Mouse (Mus musculus) cerebellum, adult 2 months (tissue): ENCODE data around the gene Rbfox1. TPM values are rescaled to one million over a fixed set of nuclear protein-coding genes. Genes with fewer than 3 reads are reported as not detected.

Experiments
- DNase-seq, 2 experiments: peaks; one replicate each; pipeline ENCODE4 v3.0.0; 2021
- H3K27ac ChIP-seq: fragments of 200-500 bp; 2 replicates; pipeline ENCODE4 v1.5.1; 2012; ENCODE audit warnings: low read length, control low read depth, inconsistent platforms; ENCODE audit not compliant: insufficient read depth
- H3K27me3 ChIP-seq: fragments of 200-500 bp; 2 replicates; pipeline ENCODE4 v1.6.1; 2012; ENCODE audit warnings: inconsistent platforms, mild to moderate bottlenecking, low read length, moderate library complexity; ENCODE audit not compliant: control insufficient read depth, insufficient read depth
- H3K4me1 ChIP-seq: fragments of 200-500 bp; 2 replicates; pipeline ENCODE4 v1.6.1; 2011; ENCODE audit warnings: low read length; ENCODE audit not compliant: control insufficient read depth, insufficient read depth
- H3K4me3 ChIP-seq: fragments of 200-500 bp; replicated peaks from 2 replicates; pipeline ENCODE3; 2011; ENCODE audit warnings: mild to moderate bottlenecking, low read depth, low read length, control low read depth; ENCODE audit not compliant: insufficient read depth
- CTCF ChIP-seq: fragments of 200-500 bp; IDR thresholded peaks from 2 replicates; pipeline ENCODE4 v1.5.1; 2011; ENCODE audit warnings: low read depth, mild to moderate bottlenecking, control low read depth, low read length, moderate library complexity, borderline replicate concordance; ENCODE audit not compliant: insufficient read depth
- POLR2A ChIP-seq: fragments of 200-500 bp; IDR thresholded peaks from 2 replicates; pipeline ENCODE4 v1.6.1; 2011; ENCODE audit warnings: low read length, control low read depth, borderline replicate concordance; ENCODE audit not compliant: insufficient read depth
- WGBS: fragments of 180-500 bp; shearing (Covaris S2); methylation state at CpG from one replicate; pipeline ENCODE4 v1.1.7; 2018; 5-methylcytosine and 5-hydroxymethylcytosine counted together
- polyA plus RNA-seq: library from polyadenylated mRNA; depleted of rRNA; stranded (reverse); fragments of >200 nt; gene quantifications from 2 replicates; pipeline ENCODE4 v1.2.3, GENCODE M21; 2012

The Rbfox1 gene
- polyA plus RNA-seq, 1 experiment = 132 TPM

GRCm38 (mm10) chr16:7158856-7159826 is 1274.0 kb downstream of the Rbfox1 start:
- H3K27me3 ChIP-seq = no peaks in the 10 kb centered on the region
- H3K4me1 ChIP-seq = peaks cover 5% of the 10 kb centered on the region; the same call in 1 of the 2 replicates
- H3K27ac ChIP-seq = no peak overlapping the region
- TF ChIP-seq CTCF (no peak), POLR2A (no peak)
- WGBS = 78% methylated on average over 8 of the region's 8 CpGs
- no peak overlapping the region for H3K4me3 ChIP-seq
- DNase-seq = no peak

- Histone ChIP-seq H3K27ac (no peak overlapping the region), H3K4me3 (no peak overlapping the region), H3K27me3 (no peaks in the 10 kb centered on the region), H3K4me1 (peaks cover 5% of the 10 kb centered on the region; the same call in 1 of the 2 replicates)
- TF ChIP-seq POLR2A (no peak), CTCF (no peak)
- no peak for DNase-seq
- WGBS = 83% methylated on average over 6 of the region's 6 CpGs
These were observed 1274.7 kb downstream of the Rbfox1 start for GRCm38 (mm10) chr16:7159827-7160217.

GRCm38 (mm10) chr16:7162168-7162567 is 1277.0 kb downstream of the Rbfox1 start:
- no peak for DNase-seq
- TF ChIP-seq CTCF (no peak), POLR2A (no peak)
- Histone ChIP-seq H3K27ac (no peak overlapping the region), H3K4me3 (no peak overlapping the region), H3K27me3 (no peaks in the 10 kb centered on the region), H3K4me1 (peaks cover 3% of the 10 kb centered on the region; the same call in 1 of the 2 replicates)
- 69% methylated on average over 4 of the region's 4 CpGs for WGBS

- no peak for DNase-seq
- Histone ChIP-seq H3K4me3 (no peak overlapping the region), H3K4me1 (no peaks in the 10 kb centered on the region; the same call in 1 of the 2 replicates), H3K27ac (no peak overlapping the region), H3K27me3 (no peaks in the 10 kb centered on the region)
- TF ChIP-seq CTCF (no peak), POLR2A (no peak)
- whole genome bisulfite sequencing = 89% methylated on average over 4 of the region's 4 CpGs
These were observed 1278.5 kb downstream of the Rbfox1 start for GRCm38 (mm10) chr16:7163688-7164087.

GRCm38 (mm10) chr16:7164153-7164737 is 1279.1 kb downstream of the Rbfox1 start:
- H3K27ac ChIP-seq = no peak overlapping the region
- no peak for DNase-seq
- TF ChIP-seq CTCF (no peak), POLR2A (no peak)
- no peak overlapping the region for H3K4me3 ChIP-seq
- WGBS = 88% methylated on average over 8 of the region's 8 CpGs
- H3K27me3 ChIP-seq = no peaks in the 10 kb centered on the region
- no peaks in the 10 kb centered on the region; the same call in 1 of the 2 replicates for H3K4me1 ChIP-seq

GRCm38 (mm10) chr16:7175960-7176359 is 1290.8 kb downstream of the Rbfox1 start:
- Histone ChIP-seq H3K4me1 (peaks cover 10% of the 10 kb centered on the region), H3K27me3 (no peaks in the 10 kb centered on the region; the same call in 1 of the 2 replicates), H3K4me3 (no peak overlapping the region), H3K27ac (no peak overlapping the region)
- TF ChIP-seq POLR2A = no peak
- peak in 1 of 2 experiments; percentile 2 for DNase-seq
- 97% methylated on average over 2 of the region's 2 CpGs for WGBS

- Histone ChIP-seq H3K27me3 (no peaks in the 10 kb centered on the region), H3K4me1 (peaks cover 20% of the 10 kb centered on the region), H3K4me3 (no peak overlapping the region), H3K27ac (no peak overlapping the region)
- DNase-seq = peak; percentile 68 to 83
- no peak for TF ChIP-seq POLR2A
- no peak for TF ChIP-seq CTCF
- 25% methylated on average over 2 of the region's 2 CpGs for WGBS
These were observed 1302.6 kb downstream of the Rbfox1 start for GRCm38 (mm10) chr16:7187788-7188187.
